Mouse (Mus musculus): ENCODE measurements around the gene Ankrd13d. TPM values are rescaled to one million over a fixed set of nuclear protein-coding genes. Genes with fewer than 3 reads are reported as not detected.

The Ankrd13d gene
- polyA plus RNA-seq, 1 experiment from 2014 or later, result 14.4 TPM

DNA sequence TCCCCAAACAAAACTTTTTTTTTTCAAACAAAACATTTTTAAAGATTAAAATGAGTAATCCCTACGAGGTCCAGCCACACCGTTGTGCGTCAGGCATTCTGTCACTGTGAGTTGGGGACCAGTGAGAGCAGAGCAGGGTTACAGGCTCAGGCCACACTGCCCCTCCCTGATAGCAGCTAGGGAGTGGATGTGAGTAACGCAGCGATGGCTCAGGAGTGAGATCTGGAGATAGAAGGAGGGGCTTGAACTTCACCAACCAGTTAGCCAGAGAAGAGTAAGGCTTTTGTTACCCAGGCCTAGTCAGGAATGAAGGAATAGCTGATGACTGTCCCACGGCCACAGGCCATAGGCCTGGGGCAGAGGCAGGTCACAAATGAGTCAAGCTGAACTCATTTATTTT lies 38.2 kb downstream of the Ankrd13d start:
- Histone ChIP-seq H3K9me3 (no peaks in the 10 kb centered on the region), H3K36me3 (no peaks in the 10 kb centered on the region), H3K4me1 (replicated peaks) (no peaks in the 10 kb centered on the region), H3K4me3 (no peak overlapping the region), H3K27ac (no peak overlapping the region), H3K27me3 (ENCODE audit: insufficient read depth, poor library complexity, severe bottlenecking) (no peaks in the 10 kb centered on the region)
- DNase-seq (ENCODE audit: low spot score), result no peak
- WGBS, result 79% methylated on average over 6 of the region's 6 CpGs

DNA sequence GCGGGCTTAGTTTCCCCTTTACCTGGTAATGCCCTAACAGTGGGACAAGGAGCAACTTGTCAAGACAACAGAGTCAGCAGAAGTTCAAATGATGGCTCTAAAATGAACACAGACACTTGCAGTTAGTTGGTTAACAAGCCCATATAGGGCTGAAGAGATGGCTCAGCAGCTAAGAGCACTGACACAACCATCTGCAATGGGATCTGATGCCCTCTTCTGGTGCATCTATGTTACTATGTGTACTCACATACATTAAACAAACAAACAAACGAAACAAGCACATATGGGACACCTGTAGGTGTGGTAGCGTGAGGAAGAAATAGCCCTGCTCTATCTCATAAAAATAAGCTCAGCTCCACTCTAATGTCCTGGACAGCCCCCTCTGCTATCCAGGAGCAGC lies 40.5 kb downstream of the Ankrd13d start:
- Histone ChIP-seq H3K4me1 (replicated peaks) (no peaks in the 10 kb centered on the region), H3K27ac (no peak overlapping the region), H3K9me3 (no peaks in the 10 kb centered on the region), H3K4me3 (no peak overlapping the region), H3K36me3 (no peaks in the 10 kb centered on the region), H3K27me3 (ENCODE audit: insufficient read depth, poor library complexity, severe bottlenecking) (no peaks in the 10 kb centered on the region)
- no peak for DNase-seq (ENCODE audit: low spot score)
- whole genome bisulfite sequencing, result 70% methylated on average over 3 of the region's 3 CpGs

DNA sequence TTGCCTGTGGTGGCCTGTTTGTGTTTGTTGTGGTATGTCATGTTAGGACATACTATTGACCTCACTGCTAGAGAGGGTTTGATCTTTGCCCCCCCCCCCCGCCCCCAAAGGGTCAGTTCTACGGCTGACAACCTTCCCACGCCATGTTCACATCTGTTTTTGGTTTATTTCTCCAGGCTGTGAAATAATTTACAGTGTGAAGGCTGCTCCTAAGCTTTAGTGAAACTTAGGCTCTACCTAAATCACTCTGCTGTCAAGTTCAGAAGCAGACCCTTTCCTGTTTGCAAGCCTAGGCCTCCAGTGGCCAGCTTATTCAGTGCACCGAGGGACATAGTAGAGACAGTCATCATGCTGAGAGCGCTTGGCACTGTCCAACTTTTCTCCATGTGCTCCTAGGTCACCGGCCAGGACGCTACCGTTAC lies 42.7 kb downstream of the Ankrd13d start:
- 64% methylated on average over 8 of the region's 8 CpGs for WGBS

DNA sequence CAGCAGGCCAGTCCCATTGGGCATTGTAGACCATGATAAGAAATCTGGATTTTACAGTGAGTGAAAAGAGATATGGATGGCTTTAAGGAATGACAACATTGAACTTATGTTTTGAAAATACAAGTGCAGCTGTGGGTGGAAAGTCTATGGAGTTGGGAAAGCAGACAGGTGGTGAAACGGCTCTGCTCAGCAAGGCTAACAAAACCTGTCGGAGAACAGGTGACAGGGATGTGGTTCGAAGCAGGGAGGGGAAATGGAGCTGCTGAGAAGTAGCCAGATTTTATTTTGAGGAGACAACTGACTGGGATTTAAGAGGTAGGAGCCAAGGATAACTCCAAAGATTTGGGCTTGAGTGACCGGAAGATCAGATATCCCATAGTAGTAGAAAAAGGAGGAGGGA lies 48.4 kb downstream of the Ankrd13d start:
- Histone ChIP-seq H3K4me3 (no peak overlapping the region), H3K36me3 (no peaks in the 10 kb centered on the region), H3K27me3 (ENCODE audit: insufficient read depth, poor library complexity, severe bottlenecking) (peaks cover 11% of the 10 kb centered on the region), H3K4me1 (replicated peaks) (peaks cover 23% of the 10 kb centered on the region), H3K27ac (no peak overlapping the region), H3K9me3 (no peaks in the 10 kb centered on the region)
- WGBS, result 77% methylated on average over 4 of the region's 4 CpGs
- no peak for DNase-seq (ENCODE audit: low spot score)

More for the DNA sequence above, 42.7 kb downstream of the Ankrd13d start:
- H3K36me3 ChIP-seq, result no peaks in the 10 kb centered on the region
- no peak for DNase-seq (ENCODE audit: low spot score)
- H3K4me3 ChIP-seq, result no peak overlapping the region
- H3K27ac ChIP-seq, result no peak overlapping the region
- H3K4me1 ChIP-seq (replicated peaks), result peaks cover 6% of the 10 kb centered on the region
- H3K27me3 ChIP-seq (ENCODE audit: insufficient read depth, poor library complexity, severe bottlenecking), result no peaks in the 10 kb centered on the region
- H3K9me3 ChIP-seq, result no peaks in the 10 kb centered on the region

DNA sequence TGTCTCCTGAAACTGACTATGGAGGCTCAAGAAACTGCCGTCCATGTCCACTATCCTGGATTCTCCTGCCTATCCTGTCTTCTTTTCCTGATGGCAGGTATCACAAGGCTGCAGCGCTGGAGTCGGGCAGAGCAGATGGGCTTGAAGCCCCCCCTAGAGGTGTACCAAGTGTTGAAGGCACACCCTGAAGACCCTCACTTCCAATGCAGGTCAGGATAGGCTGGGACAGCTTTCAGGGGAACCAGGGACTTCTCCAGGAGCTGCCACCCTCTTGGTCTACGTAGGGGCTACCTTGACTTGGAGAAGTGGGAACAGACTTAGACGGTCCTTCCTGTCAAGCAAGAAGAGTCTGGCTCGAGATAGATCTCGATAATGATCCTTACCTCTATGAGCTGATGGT lies 50.3 kb downstream of the Ankrd13d start:
- H3K4me3 ChIP-seq, result peak overlapping the region; percentile 77
- 78% methylated on average over 7 of the region's 7 CpGs for WGBS
- no peaks in the 10 kb centered on the region for H3K9me3 ChIP-seq

DNA sequence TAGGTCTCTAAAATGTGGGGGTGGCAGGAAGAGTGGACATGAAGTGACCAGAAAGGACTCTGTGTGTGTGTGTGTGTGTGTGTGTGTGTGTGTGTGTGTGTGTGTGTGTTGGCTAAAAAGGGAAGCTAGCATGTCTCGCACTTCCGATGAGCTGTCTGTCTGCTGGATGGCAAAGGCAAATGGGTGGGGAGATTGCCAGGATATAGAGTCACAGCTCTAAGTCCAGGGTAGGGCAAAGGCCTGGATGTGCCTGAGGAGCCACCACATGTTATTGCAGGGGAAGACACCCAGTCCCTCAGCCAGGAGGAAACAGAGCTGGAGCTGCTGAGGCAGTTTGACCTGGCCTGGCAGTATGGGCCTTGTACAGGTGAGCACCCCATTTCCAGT lies 50.8 kb downstream of the Ankrd13d start:
- no peak for DNase-seq (ENCODE audit: low spot score)
- H3K27me3 ChIP-seq (ENCODE audit: insufficient read depth, poor library complexity, severe bottlenecking), result peaks cover 27% of the 10 kb centered on the region
- H3K9me3 ChIP-seq, result no peaks in the 10 kb centered on the region
- 66% methylated on average over 2 of the region's 2 CpGs for WGBS
- peak overlapping the region; percentile 86 for H3K27ac ChIP-seq
- peaks cover 23% of the 10 kb centered on the region for H3K4me1 ChIP-seq (replicated peaks)
- no peaks in the 10 kb centered on the region for H3K36me3 ChIP-seq
- peak overlapping the region; percentile 77 for H3K4me3 ChIP-seq

More for the DNA sequence above, 50.3 kb downstream of the Ankrd13d start:
- Histone ChIP-seq H3K4me1 (replicated peaks) (peaks cover 23% of the 10 kb centered on the region), H3K27me3 (ENCODE audit: insufficient read depth, poor library complexity, severe bottlenecking) (peaks cover 22% of the 10 kb centered on the region), H3K36me3 (no peaks in the 10 kb centered on the region), H3K27ac (no peak overlapping the region)
- no peak for DNase-seq (ENCODE audit: low spot score)

DNA sequence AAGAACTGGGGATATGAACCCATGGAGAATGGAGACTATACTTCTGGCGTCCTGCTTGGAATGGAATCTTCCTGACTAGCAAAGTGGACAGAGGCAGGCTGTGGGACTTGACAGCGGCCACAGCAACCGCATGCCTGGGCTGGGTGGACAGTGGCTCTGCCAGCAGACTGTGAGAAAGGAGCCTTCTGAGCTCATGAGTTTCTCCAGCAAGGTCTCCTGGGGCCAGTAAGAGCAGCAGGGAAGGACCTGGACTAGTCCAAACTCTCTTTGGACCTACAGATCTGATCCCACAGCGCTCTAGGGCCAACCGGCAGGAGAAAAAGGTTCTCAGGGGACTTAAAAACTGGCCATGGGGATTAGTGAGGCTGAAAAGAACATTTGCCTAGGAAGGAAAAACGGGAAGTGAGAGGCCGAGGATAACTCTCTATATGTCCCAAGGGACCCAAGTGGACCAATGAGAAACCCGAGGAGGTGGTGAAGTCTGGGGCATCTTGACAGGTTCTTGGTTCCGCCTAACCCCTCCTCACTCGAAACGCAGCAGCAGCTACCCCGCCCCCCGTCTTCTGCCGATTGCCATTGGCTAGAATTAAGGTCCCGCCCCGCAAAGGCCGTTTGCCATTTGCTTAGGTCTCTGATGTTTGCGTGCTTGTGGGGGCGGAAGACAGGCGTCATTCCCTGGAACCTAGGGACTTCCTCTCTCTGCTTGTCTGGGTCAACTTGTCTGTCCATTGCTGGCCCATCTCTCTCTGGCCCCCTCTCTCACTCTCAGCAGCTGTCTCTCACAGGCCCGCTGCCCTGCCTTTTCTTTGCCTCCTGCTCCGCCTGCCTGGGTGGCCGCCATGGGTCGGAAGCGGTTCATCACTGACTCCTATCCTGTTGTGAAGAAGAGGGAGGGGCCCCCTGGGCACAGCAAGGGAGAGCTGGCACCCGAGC lies 51.4 kb downstream of the Ankrd13d start, which contains the start of gene Pold4:
Gene Pold4 (plus strand): TSS at position 647 of the 933 bp plus-strand sequence.
- Histone ChIP-seq H3K9me3 (no peaks in the 10 kb centered on the region), H3K27me3 (ENCODE audit: insufficient read depth, poor library complexity, severe bottlenecking) (peaks cover 33% of the 10 kb centered on the region), H3K4me3 (peak within 1 kb of the TSS; percentile 77), H3K27ac (peak within 1 kb of the TSS; percentile 86), H3K36me3 (no peaks in the 10 kb centered on the region), H3K4me1 (replicated peaks) (peaks cover 21% of the 10 kb centered on the region)
- 11% methylated on average over 26 of the region's 26 CpGs for WGBS
- peak; percentile 92 for DNase-seq (ENCODE audit: low spot score)

DNA sequence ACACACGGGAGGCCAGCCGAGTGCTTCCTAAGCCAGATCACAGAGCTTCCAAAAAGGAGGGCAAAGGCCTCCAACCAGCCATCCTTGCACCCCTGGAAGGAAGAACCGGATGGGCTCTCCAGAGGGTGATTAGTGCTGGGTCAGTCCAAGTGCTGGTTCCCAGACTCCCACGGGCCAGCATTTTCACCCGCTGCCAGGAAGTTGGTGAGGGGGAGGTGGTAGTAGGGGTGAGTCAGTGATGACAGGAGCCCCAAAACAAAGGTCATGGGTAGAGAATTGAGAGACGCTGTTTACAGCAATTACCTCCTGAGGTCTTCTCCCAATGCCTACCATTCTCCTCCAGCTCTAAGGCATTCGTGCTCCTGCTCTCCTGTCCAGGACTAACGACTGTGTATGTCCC lies 52.5 kb downstream of the Ankrd13d start:
- WGBS, result 72% methylated on average over 8 of the region's 8 CpGs
- DNase-seq (ENCODE audit: low spot score), result no peak
- H3K27me3 ChIP-seq (ENCODE audit: insufficient read depth, poor library complexity, severe bottlenecking), result peaks cover 36% of the 10 kb centered on the region

DNA sequence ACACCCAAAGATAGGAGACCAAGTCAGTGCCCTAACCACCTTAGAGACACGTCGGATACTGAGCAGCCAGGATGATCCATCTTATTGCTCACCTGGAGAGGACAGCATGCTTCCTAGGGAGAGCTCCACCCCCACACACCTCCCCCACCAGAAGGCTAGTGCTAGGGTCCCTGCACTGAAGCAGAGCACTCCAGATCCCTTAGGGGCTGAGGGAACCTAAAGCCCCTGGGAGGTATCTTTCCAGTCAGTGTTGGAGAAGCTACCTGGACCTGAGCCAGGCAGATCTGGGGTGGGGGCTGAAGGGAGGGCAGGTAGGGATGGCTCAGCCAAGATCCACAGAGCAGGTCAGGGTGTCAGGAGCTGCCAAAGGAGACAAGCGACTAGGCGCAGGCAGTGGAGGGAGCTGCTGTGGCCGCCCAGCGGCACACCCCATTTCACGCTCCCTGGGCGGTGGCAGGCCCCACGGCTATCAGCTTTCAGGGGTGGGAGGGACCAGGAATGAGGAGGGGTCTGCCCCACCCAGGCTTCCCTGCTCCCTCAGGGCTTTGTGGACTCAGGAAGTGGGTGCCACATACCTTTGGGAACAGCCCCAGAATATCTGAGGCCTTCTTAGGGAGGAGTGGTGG lies 53.4 kb downstream of the Ankrd13d start:
- no peak overlapping the region for H3K27ac ChIP-seq
- H3K9me3 ChIP-seq, result no peaks in the 10 kb centered on the region
- H3K36me3 ChIP-seq, result no peaks in the 10 kb centered on the region
- 41% methylated on average over 9 of the region's 9 CpGs for WGBS
- DNase-seq (ENCODE audit: low spot score), result no peak
- peaks cover 17% of the 10 kb centered on the region for H3K4me1 ChIP-seq (replicated peaks)
- H3K4me3 ChIP-seq, result no peak overlapping the region
- peaks cover 36% of the 10 kb centered on the region for H3K27me3 ChIP-seq (ENCODE audit: insufficient read depth, poor library complexity, severe bottlenecking)

More for the DNA sequence above, 52.5 kb downstream of the Ankrd13d start:
- Histone ChIP-seq H3K4me1 (replicated peaks) (peaks cover 17% of the 10 kb centered on the region), H3K27ac (no peak overlapping the region), H3K9me3 (no peaks in the 10 kb centered on the region), H3K4me3 (no peak overlapping the region), H3K36me3 (no peaks in the 10 kb centered on the region)

DNA sequence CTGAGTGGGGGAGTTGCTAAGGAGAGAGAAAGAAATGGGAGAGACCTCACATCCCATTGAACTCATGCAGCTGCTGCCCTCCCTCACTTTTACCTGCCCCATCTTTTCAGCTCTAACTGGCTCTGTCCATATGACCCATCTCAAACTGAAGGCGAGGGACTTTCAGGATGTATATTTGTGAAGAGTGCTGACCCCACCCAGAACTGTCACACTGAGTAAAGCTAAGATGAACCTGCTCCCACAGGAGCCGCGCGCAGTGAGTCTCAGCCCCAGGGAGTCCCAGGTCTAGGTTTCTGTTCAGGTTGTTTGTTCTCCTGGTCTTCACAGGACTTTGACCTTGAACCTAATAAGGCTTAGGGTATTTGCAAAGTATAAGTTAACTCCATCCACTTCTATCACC lies 54.0 kb downstream of the Ankrd13d start:
- 74% methylated on average over 4 of the region's 4 CpGs for WGBS
- DNase-seq (ENCODE audit: low spot score), result no peak
- Histone ChIP-seq H3K27me3 (ENCODE audit: insufficient read depth, poor library complexity, severe bottlenecking) (peaks cover 36% of the 10 kb centered on the region), H3K9me3 (no peaks in the 10 kb centered on the region), H3K36me3 (no peaks in the 10 kb centered on the region), H3K4me1 (replicated peaks) (peaks cover 17% of the 10 kb centered on the region), H3K4me3 (no peak overlapping the region), H3K27ac (no peak overlapping the region)

DNA sequence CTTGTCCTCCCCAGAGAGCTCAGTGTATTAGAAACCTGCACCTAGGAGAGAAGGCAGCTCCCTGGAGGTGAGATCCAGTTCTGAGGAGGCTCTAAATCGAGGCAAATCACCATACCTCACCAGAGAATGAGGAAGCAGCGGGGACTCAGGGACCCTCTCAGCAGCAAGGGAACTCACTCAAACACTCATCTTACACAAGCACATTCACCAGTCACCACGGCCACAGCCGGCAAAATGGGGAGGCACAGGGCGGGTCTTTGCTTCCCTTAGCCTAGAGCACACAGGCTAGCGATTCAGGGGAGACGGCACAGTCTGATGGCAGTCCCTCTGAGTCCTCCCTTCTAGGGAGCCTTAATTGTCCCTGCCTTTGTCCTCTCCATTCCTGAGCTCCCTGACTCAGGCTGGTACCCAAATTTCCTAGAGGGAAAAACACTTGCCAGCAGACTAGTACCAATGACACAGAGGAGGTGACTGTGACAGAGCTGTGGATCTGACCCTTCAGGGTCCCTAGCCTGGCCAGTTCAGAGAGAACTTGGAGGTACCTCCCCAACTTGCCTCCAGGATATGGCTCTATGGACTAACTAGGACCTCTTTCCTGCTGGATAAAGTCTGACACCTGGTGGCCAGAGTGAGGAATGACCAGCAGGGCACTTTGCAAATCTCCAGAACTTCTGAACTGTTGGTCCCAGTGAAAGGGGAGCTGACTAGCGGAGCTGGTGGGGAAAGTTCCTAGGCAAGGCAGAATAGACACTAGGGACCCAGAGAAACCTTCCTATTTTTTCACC lies 54.9 kb downstream of the Ankrd13d start:
- peaks cover 36% of the 10 kb centered on the region for H3K27me3 ChIP-seq (ENCODE audit: insufficient read depth, poor library complexity, severe bottlenecking)
- no peak overlapping the region for H3K27ac ChIP-seq
- H3K36me3 ChIP-seq, result no peaks in the 10 kb centered on the region
- H3K4me3 ChIP-seq, result no peak overlapping the region
- H3K4me1 ChIP-seq (replicated peaks), result peaks cover 17% of the 10 kb centered on the region
- peak; percentile 71 for DNase-seq (ENCODE audit: low spot score)
- WGBS, result 22% methylated on average over 8 of the region's 8 CpGs
- no peaks in the 10 kb centered on the region for H3K9me3 ChIP-seq

DNA sequence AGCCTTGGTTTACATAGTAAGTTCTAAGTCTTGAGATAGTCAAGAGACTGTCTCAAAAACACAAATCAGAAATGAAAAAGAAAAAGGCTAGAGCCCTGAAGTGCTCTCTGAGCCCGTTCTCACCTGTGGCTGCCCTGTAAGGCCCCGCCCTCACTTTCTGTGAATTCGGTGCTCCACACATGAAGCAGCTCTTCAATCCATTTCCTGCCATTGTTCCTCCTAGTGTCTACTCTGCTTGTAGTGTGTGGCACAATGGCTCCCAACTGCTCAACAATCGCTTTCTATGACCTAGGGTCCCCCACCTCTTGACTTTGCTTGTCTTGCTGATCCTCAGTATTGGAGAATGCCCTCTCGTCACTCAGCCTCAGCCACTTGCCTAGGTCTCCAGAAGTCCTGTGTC lies 55.5 kb downstream of the Ankrd13d start:
- peaks cover 16% of the 10 kb centered on the region for H3K4me1 ChIP-seq (replicated peaks)
- WGBS, result 72% methylated on average over 5 of the region's 5 CpGs
- DNase-seq (ENCODE audit: low spot score), result no peak
- H3K4me3 ChIP-seq, result no peak overlapping the region
- H3K36me3 ChIP-seq, result no peaks in the 10 kb centered on the region
- H3K27me3 ChIP-seq (ENCODE audit: insufficient read depth, poor library complexity, severe bottlenecking), result peaks cover 36% of the 10 kb centered on the region
- H3K27ac ChIP-seq, result no peak overlapping the region
- H3K9me3 ChIP-seq, result no peaks in the 10 kb centered on the region
